Mouse (Mus musculus): ENCODE data around the gene Fam178b. TPM values are rescaled to one million over a fixed set of nuclear protein-coding genes. Genes with fewer than 3 reads are reported as not detected.
"Not testable (repeated sequence)": the region's sequence is repeated elsewhere in the genome, so short reads cannot be mapped to it uniquely, and the experiment has no call there.

Gene Fam178b
- total RNA-seq, 4 experiments from 2014 or later: 0.46 TPM; not detected in 3

DNA sequence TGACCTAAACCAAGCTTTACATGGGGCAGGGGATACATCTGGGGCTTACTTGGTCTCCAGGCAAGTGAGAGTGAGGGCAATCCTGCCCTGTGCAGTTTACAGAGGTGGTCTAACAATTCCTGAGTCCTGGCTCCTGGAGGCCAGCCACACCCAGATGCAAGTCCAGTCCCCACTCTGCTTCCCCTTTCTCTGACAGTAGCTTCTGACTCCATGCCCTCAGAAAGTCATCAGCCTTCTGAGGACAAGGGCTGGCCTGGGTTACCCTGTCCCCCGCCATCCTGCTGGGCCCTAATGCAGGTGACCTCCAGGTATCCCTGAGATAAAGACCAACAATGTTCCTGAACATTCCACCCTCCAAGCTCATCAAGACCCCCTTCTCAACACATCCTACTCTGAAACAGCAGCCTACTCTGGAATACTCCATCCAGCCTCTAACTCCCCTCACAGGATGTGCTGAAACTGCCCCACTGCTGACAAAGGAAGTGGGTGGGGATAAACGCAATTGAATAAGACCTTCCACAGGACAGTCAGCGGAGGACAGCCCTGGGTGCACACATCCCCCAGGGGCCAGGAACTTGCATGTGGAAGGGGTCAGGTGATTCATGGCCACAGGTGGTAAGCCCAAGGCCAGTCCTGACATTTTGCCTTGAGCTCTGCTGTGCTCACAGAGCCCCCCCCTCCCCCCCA is 52.8 kb downstream of the Fam178b start:
- no peak for DNase-seq (ENCODE audit: low spot score in 2 of 2)

DNA sequence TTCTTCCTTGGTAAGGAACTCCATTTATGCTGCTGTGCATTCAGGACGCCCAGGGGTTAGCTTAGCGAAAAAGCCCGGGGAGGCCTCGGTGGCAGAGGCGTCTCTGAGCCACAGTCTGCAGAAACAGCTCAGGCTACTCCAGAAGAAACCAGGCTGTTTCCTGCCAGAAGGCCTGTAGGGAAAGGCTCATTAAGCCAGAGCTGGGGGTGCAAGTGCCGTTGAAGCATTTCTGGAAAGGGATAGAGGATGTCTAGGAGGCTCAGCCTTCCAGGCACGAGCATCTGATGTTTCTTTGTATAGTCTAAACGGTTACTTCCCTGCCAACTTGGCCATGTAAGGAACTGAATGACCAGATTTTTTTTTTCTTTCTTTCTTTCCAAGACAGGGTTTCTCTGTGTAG is 54.4 kb downstream of the Fam178b start:
- DNase-seq (ENCODE audit: low spot score in 2 of 2): no peak

DNA sequence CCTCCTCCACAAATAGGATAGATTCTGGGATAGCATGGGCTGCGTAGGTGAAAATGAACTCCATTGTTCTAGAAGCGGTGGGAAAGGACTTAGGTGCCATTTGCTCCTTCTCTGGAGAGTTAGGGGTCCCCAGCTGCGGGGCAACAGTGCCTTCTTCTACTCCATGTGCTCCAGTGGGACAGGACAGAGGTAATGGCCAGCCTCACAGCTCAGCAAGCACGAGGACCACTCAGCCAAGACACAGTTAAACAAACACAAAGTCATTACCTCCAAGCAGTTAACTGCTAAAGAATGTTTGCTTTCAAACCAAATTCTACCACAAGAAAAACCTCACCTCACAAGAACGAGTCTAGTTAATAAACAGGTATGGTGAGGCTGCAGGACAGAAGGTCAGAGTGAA is 57.5 kb downstream of the Fam178b start:
- no peak for DNase-seq (ENCODE audit: low spot score in 2 of 2)

DNA sequence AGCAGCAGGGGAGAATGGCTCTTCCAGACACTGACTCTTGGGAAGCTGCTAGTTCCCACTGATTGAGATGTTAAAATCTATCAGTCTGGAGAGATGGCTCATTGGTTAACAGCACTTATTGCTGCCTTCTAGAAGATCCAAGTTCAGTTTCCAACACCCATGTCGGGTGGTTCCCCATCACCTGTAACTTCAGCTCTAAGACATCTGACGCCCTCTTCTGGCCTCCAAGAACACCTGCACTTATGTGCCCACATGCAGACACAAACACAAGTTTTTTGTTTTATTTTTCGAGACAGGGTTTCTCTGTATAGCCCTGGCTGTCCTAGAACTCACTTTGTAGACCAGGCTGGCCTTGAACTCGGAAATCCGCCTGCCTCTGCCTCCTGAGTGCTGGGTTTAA is 67.0 kb downstream of the Fam178b start:
- DNase-seq (ENCODE audit: low spot score in 2 of 2): not testable (repeated sequence)

DNA sequence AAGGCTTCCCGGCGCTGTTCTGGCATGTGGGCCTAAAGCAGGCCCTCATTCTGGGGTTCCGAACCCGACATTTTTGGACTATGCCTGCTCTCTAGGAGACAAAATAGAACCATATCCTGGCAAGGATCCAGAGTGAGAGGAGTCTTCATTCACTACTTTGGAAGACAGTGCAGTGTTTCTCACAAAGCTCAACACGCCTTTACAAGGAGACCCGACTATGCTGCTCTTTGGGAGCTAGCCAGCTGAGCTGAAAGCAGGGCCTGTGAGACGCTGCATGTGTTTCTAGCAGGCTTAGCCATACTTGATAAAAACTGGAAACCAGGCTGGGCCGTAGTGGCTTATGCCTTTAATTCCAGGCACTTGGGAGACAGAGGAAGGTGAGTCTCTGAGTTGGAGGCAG is 67.8 kb downstream of the Fam178b start:
- no peak for DNase-seq (ENCODE audit: low spot score in 2 of 2)

DNA sequence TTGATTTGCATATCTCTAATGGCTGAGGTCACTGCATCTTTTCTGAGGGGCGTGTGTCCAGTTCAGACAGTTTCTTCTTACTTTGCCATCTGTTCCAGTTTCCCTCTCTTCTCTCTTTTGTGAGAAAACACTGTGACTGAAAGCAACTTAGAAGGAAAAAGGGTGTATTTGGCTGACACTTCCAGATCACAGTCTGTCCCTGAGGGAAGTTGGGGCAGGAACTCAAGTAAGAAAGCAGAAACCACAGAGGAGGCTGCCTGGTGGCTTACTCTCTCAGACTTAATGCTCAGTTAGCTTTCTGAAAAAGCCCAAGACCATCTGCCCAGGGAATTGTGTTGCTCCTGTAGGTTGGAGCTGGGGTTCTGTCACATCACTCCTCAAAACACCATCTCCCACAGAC is 68.4 kb downstream of the Fam178b start:
- DNase-seq (ENCODE audit: low spot score in 2 of 2): no peak

DNA sequence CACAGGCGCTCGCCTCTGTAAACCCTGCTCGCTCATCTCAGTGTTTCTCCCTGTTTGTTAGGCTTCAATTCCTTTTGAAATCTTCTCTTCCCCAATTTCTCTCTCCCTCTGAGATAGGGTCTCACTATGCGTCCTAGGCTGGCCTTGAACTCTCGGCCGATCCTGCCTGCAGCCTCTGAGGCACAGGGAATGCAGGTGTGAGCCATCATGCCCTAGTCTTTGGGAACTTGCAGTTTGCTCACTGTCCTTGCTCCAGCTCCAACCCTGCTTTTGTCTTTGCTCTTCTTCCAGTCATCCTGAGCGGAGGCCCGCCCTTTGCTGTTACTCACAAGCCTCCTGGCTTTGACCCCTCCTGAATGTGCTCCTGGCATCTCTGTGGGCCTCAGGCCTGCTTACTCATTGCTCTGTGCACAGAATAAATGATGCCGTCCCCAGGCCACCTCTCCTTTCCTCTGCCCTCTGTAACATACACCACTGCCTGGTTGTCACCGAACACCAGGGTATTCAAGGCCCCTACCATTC is 69.5 kb downstream of the Fam178b start:
- DNase-seq (ENCODE audit: low spot score in 2 of 2): no peak

DNA sequence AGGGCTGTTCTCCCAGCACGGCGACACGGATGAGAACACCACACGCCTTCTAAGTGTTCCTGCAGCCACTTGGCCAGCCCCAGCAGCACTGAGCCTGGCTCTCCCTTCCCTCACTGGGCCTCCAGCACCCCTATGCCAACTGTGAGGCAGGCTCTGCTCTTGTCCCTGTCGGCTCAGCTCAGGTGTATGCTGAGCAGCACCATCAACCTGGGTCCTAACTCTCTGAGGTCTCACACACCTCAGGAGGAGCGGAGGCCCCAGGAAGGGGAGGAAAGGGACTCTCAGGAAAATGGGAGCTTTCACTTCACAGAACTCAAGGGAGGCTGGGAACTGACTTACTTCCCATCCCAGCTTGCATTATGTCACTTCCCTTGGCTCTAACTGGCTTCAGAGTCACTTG is 70.6 kb downstream of the Fam178b start:
- DNase-seq (ENCODE audit: low spot score in 2 of 2): no peak

DNA sequence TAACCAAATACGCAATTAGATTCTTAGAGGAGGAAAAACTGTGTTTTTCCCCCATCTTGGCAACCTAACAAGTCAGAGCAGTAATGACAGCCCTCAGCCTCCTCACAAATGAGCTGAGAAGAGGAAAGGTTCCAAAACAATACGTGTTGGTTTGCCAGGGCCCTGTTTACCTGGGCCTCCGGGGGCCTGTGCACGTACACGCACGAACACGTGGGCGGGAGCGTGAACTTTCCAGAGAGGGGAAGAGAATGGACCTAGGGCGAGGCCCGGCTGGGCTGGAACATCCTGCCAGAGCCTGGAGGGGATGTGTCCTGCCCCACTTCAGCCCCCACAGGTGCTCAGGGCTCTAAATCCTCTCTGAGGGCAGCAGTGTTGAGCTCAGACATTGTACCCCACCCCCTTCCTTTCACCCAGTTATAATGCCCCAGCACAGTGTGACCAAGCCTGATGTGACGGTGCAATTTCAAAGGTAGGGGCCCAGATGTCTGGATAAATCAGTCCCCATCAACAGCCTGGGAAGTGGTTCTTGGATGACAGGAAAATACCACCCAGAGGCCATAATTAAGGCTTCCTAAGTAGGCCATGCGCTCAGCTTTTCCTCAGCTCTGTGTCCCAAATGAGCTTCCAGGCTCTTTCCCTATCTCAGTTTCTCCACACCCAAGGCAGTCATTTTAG is 71.4 kb downstream of the Fam178b start:
- DNase-seq (ENCODE audit: low spot score in 2 of 2): peak in 1 of 2 experiments; percentile 27

DNA sequence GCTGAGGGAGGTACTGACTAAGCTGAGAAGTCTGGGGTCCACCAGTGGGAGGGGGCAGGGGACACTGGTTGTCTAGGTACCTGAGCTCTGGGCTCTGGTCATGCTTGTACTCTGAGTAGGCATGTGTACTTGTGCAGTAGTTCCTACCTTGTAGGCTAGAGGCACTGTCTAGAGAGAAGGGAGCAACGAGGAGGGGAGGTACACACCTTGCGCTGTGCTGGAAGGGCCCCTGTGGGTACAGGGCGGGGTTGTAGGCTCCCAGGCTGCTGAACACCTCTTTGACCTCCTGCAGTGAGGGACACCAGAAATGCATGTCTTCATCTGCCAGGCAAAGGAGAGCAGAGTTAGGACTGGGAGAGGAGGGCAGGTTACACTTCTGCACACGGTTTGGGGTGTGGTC is 74.8 kb downstream of the Fam178b start:
- no peak for DNase-seq (ENCODE audit: low spot score in 2 of 2)

DNA sequence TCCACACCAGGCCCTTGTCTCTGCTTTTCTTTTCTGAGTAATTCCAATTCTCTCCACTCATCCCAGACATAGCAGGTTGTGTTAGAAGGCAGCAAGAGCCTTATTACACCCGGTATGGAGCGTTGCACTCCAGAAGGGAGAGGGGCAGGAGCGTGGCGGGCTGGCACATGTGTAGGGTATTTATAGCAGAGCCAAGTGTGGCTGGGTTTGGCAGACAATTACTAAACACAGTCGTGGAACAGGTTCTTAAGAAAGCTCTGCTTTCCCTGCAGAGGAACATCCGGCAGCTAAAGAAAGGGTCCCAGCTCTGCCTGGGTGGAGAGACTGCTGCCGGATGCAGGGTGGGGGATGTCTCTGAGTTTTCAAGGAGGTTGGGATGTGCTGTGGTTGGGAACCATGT is 76.0 kb downstream of the Fam178b start:
- DNase-seq (ENCODE audit: low spot score in 2 of 2): no peak

DNA sequence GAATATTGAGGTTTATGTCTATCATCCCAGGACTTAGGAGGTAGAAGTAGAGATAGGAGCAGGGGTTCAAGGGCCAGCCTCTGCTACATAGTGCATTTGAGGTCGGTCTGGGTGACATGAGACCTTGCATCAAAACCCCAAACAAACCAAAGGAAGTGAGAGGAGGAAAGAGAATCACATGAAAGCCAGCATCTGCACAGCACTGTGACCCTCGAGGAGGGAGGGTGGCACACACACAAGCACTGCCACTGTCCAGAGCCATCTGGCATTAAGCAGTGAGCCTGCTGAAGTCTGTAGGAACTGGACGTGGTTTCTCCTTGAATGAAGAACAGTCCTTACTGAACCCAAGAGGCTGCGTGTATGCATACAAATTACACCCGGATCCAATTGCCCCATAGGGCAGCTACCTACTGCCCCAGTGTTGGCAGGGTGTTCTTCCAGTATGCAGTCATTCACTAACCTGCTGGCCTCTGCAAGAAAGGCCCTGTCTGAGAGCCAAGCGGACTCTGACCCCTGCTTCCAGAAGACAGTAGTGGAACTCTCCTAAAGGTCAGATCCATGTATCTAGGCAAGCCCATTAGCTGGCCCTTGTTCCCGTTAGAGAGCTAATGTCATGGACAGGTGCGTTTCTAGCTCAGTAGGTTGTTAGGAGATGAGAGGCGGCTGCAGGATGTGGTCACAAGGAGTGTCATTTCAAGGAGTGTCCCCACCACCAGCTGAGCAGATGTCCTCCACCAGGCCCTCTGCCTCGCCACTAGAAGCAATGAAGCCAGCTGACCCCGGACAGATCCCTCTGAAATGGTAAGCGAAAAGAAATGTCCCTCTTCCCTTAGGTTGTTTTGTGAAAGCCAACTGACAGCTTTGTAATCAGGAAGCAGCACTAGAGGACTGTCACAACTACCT is 78.5 kb downstream of the Fam178b start:
- no peak for DNase-seq (ENCODE audit: low spot score in 2 of 2)

DNA sequence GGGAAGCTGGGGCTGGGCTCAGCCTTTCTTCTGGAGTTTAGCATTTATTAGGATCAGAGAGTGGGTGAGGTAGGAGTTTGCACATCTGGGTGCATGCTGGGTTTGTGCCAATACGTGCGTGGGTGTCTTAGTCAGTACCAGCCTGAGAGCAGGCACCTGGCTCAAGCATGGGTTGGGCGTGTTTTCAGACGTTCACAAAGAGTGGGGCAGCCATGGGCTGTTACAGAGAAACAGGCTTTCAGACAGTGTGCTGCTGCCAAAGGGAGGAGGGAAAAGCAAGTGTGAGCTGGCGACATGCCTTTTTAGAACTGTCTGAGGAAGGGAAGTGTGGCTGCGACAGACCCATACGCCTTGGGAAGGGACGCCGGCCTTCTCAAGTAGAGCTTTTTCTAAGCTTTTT is 79.6 kb downstream of the Fam178b start:
- DNase-seq (ENCODE audit: low spot score in 2 of 2): peak in 1 of 2 experiments; percentile 44

DNA sequence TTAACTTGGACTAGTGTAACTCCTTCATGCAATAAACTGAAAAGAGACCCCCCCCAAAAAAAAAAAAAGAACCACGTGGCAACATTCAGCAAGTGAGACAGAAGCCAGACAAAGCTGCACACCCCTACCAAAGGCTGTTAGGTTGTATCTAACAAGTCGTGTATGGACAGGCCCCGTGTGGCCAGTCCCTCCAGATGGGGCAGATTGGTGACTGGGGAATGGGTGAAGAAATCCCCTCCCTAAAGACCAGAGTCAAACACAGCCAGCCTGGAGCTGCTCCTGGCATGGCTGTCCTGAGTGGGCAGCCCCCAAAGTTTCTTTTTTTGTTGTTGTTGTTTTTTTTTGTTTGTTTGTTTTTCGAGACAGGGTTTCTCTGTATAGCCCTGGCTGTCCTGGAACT is 80.7 kb downstream of the Fam178b start:
- DNase-seq (ENCODE audit: low spot score in 2 of 2): no peak

DNA sequence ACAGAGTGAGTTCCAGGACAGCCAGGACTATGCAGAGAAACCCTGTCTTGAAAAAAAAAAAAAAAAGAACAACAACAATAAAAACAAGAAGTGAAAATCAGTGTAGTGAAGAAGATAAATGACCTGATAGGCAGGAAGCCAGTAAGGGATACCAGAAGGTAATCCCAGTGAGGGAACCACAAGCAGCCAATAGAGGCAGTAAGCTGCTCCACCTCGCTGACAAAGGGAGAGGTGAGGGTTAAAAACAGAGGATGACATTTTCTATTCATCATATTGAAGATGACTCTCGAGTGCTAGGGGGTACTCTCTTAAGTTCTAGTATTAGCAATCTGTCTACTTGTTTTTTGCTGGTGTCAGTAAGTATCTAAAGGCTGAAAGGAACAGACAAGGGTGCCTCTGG is 84.6 kb downstream of the Fam178b start:
- DNase-seq (ENCODE audit: low spot score in 2 of 2): no peak

DNA sequence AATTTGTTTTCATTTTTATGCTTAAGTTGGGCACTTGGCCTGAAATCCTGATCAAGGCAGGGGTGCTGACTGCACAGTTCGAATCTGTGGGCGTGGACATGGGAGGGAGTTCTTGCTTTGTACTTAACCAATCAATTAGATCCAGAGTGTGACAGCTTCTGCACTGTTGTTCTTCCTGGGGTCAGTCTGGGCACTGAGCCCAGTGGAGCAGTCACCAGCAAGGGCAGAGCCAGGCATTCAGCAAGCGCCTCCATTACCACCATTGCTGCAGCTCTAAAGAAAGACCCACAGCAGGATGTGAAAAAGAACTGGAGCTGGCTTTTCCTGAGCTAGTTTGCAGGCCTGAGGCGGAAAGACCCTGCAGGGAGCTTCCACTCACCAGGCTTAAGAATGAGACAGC is 86.9 kb downstream of the Fam178b start:
- DNase-seq (ENCODE audit: low spot score in 2 of 2): no peak

DNA sequence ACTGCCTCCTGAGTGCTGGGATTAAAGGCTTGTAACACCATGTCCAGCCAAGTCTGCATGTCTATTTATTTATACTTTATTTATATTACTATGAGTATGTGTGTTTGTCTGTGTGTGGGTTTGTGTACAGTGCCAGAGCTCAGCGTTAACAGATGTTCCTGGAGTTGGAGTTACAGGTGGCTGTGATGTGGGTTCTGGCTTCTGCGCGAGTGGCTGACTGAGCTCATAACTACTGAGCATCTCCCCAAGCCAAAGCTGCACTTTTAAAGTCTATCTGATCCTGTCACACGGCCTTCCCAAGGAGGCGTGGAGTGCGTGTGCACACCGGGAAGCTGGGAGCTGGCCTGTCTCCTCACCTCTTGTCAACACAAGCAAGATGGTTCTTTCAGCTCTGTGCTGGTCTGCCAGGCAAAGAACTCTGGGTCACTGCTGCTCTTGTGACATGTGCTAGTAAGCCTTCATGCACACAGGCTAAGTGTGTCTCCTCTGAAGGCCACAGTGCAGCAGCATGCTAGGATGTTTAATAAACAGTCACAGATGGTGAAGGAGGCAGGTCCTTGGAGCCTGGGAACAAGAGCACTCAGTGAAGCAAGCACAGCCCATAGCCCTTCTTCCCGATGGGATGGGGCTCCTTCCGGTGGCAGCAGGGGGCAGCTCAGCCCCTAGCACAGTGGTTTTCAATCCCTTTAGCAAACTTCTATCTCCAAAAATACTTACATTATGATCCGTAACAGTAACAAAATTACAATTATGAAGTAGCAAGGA is 87.6 kb downstream of the Fam178b start:
- DNase-seq (ENCODE audit: low spot score in 2 of 2): no peak

DNA sequence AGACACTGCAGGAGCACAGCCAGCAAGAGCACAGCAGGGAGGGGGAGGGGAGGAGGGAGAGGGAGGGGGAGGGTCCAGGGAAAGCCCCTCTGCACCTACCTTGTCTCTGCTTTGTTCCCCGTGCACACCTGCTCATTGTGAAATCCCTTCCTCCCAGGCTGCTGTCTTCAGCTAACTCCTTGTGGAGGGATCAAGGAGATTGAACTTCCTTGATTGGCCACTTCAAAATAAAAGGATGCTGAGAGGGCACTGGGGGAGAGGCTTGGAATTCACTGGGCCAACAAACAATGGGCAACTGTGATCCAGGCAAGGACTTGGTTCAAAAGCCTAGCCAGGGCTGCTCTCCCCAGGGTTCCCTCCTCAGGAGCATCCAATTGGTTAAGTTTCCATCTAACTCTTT is 89.9 kb downstream of the Fam178b start:
- no peak for DNase-seq (ENCODE audit: low spot score in 2 of 2)

DNA sequence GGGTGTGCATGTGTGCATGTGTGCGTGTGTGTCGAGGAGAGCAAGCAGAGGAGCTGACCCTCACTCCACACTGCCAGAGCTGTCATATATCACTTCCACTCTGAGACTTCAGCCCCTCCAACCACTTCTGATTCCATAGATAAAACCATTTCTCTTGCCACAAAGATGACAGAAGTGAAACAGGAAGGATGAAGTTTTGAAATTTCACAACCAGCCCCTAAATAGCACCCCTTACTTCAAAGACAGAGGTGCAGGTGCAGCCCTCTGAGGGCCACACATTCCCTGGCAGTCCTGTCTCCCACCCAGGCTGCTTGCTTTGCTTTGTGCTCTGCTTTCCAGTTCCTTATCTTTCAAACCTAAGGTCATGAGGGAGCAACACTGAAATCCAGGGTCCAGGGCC is 91.6 kb downstream of the Fam178b start:
- DNase-seq (ENCODE audit: low spot score in 2 of 2): no peak

DNA sequence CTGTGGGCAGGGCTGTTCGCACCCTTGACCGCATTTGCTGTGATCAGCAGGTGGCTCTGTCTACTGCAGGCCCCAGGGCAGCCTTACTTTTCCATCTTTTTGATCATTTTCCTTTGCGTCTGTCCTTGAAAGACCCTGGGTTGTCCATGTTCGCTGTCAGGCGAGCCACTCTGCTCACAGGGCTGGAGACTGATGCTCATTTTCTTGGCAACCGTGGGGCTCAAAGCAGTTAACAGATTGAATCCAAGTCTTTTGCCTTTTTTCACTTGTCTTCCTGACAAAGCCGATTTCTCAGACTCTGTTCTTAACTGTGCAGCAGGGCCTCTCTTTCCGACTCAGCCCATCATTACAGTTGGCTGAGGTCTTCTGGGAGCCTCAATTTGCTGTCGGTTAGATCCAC is 92.3 kb downstream of the Fam178b start:
- no peak for DNase-seq (ENCODE audit: low spot score in 2 of 2)

DNA sequence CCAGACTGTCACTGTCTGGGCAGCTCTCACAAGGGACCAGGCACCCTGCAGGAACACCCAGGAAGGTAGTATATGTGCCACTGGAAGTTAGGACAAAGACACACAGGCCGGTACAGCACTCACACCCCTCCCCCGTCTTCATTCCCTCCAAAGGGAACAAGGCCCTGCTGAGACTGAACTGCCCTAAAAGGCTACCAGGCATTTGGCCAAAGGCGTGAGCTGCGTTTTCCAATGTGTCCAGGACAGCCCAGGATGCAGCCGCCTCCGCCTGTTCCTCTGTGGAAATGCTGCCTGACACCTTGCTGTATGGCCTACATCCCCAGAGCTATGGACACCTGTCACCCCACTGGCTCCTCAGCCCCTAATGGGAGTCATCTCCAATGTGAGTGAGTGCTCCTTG is 93.5 kb downstream of the Fam178b start:
- DNase-seq (ENCODE audit: low spot score in 2 of 2): peak; percentile 46 to 72
